Mouse (Mus musculus): ENCODE measurements around the gene Gjd3. TPM values are rescaled to one million over a fixed set of nuclear protein-coding genes. Genes with fewer than 3 reads are reported as not detected.
"Not testable (repeated sequence)": the region's sequence is repeated elsewhere in the genome, so short reads cannot be mapped to it uniquely, and the experiment has no call there.

The Gjd3 gene
- polyA plus RNA-seq, 1 experiment from 2014 or later, result 1.9 TPM

DNA sequence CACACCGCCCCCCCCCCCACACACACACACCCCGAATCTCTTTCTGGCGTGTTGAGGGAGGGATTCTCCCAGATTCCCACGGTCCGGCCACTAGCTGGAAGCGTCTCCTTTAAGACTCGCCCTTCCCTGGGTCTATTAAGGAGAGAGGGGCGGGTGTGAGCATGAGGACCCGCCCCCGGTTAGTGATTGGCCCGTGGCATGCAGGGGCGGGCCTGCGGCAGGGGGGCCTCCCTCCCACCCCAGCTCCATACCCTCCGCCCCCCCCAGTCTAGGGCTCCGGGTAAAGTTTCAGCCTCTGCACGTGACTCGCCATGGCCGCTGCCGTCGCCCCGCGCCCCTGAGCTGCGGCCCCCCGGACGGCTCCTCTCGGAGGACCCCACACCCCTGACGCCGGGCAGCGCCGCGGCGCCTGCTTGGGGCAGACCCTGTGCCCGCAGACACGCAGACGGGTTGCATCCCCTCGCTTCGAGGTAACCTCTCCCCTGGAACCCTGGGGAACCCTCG, 45.4 kb downstream of the Gjd3 start:
- H3K27me3 ChIP-seq (ENCODE audit: control insufficient read depth, insufficient read depth, low read length), result no peaks in the 10 kb centered on the region
- 2% methylated on average over 26 of the region's 38 CpGs for WGBS
- H3K27ac ChIP-seq (replicated peaks), result peak overlapping the region; percentile 96
- no peaks in the 10 kb centered on the region for H3K9me3 ChIP-seq (ENCODE audit: control insufficient read depth, low read length)
- ATAC-seq (ENCODE audit: low FRiP score, low TSS enrichment) (peak; percentile 86), DNase-seq (ENCODE audit: low spot score) (peak; percentile 95)
- H3K4me2 ChIP-seq (replicated peaks; ENCODE audit: low read depth), result peak overlapping the region; percentile 93
- TF ChIP-seq EP300 (optimal IDR thresholded peaks at IDR 0.05), result no peak
- no peaks in the 10 kb centered on the region for H3K36me3 ChIP-seq (ENCODE audit: control insufficient read depth, insufficient read depth, low read length)
- peak overlapping the region; percentile 81 for H3K4me3 ChIP-seq (ENCODE audit: low read depth, low read length)
- H3K9ac ChIP-seq (ENCODE audit: low read length), result peak overlapping the region; percentile 90
- H3K4me1 ChIP-seq (replicated peaks; ENCODE audit: control insufficient read depth, insufficient read depth), result peaks cover 30% of the 10 kb centered on the region

DNA sequence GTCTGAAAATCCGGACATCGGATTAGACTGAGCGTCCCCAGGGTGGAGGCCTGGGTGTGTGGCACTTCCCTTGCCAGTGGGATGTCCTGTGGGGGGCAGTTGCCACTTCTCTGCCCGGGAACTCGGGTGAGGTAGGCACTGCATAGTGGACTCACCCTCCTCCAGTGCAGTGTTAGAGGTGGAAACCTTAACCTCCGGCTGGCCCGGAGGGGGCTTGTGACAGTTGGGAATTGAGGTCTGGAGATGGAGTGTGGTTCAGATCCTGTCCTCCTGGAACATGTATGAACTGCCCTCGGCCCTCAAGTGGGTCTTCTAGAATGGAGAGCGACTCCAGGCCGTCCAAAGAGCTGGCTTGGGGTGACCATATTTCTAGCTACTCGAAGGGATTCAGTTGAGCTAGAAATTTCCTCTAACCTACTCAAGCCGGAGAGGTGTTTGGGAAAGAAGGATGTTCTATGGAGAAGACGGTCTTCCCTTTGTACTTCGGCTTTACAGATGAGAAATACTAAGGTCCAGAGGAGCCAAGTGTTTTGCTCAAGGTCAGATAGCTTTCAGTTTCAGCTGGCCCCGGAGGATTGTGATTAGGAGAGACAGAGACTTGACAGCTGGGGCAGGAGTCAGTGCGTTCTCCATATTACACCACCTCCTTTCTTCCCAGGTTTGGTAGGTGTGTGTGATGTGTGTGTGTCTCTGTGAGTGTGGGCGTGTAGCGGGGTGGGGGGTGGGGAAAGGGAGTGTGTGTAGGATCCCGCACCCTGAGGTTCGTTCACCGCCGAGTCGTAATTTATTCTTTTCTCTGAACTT, 46.0 kb downstream of the Gjd3 start:
- Histone ChIP-seq H3K27me3 (ENCODE audit: control insufficient read depth, insufficient read depth, low read length) (no peaks in the 10 kb centered on the region), H3K9me3 (ENCODE audit: control insufficient read depth, low read length) (no peaks in the 10 kb centered on the region), H3K36me3 (ENCODE audit: control insufficient read depth, insufficient read depth, low read length) (no peaks in the 10 kb centered on the region), H3K4me1 (replicated peaks; ENCODE audit: control insufficient read depth, insufficient read depth) (peaks cover 32% of the 10 kb centered on the region), H3K27ac (replicated peaks) (peak overlapping the region; percentile 96), H3K4me2 (replicated peaks; ENCODE audit: low read depth) (peak overlapping the region; percentile 93), H3K4me3 (ENCODE audit: low read depth, low read length) (peak overlapping the region; percentile 81), H3K9ac (ENCODE audit: low read length) (peak overlapping the region; percentile 90)
- ATAC-seq (ENCODE audit: low FRiP score, low TSS enrichment) (peak; percentile 3; the same call in 1 of the 2 replicates), DNase-seq (ENCODE audit: low spot score) (peak; percentile 45)
- no peak for TF ChIP-seq EP300 (optimal IDR thresholded peaks at IDR 0.05)
- no peak for TF ChIP-seq CTCF (IDR thresholded peaks at IDR 0.05; ENCODE audit: low read depth)
- 3% methylated on average over 23 of the region's 23 CpGs for WGBS

DNA sequence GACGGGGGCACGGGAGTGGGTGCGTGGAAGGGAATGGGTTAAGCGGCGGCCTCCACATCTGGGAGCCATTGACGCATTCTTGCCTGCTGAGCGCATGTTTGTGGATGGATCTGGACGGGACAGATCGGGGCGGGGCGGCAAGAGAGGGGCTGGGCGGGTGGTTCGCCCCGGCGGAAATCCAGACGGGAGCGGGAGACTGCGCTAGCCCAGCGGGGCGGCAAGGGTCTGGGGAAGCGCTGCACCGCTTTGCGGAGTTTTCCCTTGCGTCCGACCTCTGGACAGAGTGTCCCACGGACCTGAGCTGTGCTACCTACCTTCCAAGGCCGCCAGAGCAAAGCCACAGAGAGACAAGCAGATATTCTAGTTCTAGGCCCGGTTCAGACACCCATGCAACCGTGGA, 46.6 kb downstream of the Gjd3 start:
- no peaks in the 10 kb centered on the region for H3K27me3 ChIP-seq (ENCODE audit: control insufficient read depth, insufficient read depth, low read length)
- DNase-seq (ENCODE audit: low spot score), result peak; percentile 86
- peak; percentile 47 for ATAC-seq (ENCODE audit: low FRiP score, low TSS enrichment)
- no peaks in the 10 kb centered on the region for H3K9me3 ChIP-seq (ENCODE audit: control insufficient read depth, low read length)
- H3K4me1 ChIP-seq (replicated peaks; ENCODE audit: control insufficient read depth, insufficient read depth), result peaks cover 38% of the 10 kb centered on the region
- TF ChIP-seq CTCF (IDR thresholded peaks at IDR 0.05; ENCODE audit: low read depth) (no peak), EP300 (optimal IDR thresholded peaks at IDR 0.05) (no peak)
- no peaks in the 10 kb centered on the region for H3K36me3 ChIP-seq (ENCODE audit: control insufficient read depth, insufficient read depth, low read length)
- under 1% methylated on average over 29 of the region's 29 CpGs for WGBS
- H3K27ac ChIP-seq (replicated peaks), result peak overlapping the region; percentile 96
- peak overlapping the region; percentile 90 for H3K9ac ChIP-seq (ENCODE audit: low read length)
- peak overlapping the region; percentile 93 for H3K4me2 ChIP-seq (replicated peaks; ENCODE audit: low read depth)
- H3K4me3 ChIP-seq (ENCODE audit: low read depth, low read length), result peak overlapping the region; percentile 81

DNA sequence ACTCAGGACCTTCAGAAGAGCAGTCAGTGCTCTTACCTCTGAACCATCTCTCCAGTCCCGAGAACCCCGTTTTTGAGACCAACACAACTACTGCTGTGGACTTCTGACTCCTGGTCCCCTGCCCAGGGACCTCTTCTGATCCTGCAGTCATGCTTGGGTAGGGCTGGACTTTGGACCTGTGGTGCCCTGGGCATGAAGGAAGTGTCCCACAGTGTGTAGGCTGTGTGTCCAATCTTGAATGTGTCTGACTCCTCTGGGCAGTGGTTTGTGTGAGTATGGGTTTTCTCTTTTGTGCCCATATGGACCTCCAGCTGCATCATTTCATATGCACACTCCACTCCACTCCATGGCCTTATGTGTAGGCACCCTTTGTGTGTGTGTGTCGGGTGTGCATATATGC, 47.7 kb downstream of the Gjd3 start:
- Histone ChIP-seq H3K27ac (replicated peaks) (0 out of 2 replicates have a peak overlapping the region, but pooled peaks have one; percentile 20), H3K4me1 (replicated peaks; ENCODE audit: control insufficient read depth, insufficient read depth) (peaks cover 38% of the 10 kb centered on the region), H3K9ac (ENCODE audit: low read length) (no peak overlapping the region), H3K9me3 (ENCODE audit: control insufficient read depth, low read length) (no peaks in the 10 kb centered on the region), H3K4me3 (ENCODE audit: low read depth, low read length) (no peak overlapping the region), H3K27me3 (ENCODE audit: control insufficient read depth, insufficient read depth, low read length) (no peaks in the 10 kb centered on the region), H3K36me3 (ENCODE audit: control insufficient read depth, insufficient read depth, low read length) (no peaks in the 10 kb centered on the region), H3K4me2 (replicated peaks; ENCODE audit: low read depth) (no peak overlapping the region)
- 0 out of 2 replicates have a peak, but pooled peaks have one; percentile 22 for ATAC-seq (ENCODE audit: low FRiP score, low TSS enrichment)
- DNase-seq (ENCODE audit: low spot score), result peak; percentile 71
- 75% methylated on average over 3 of the region's 3 CpGs for WGBS
- TF ChIP-seq CTCF (IDR thresholded peaks at IDR 0.05; ENCODE audit: low read depth), result no peak
- no peak for TF ChIP-seq EP300 (optimal IDR thresholded peaks at IDR 0.05)

DNA sequence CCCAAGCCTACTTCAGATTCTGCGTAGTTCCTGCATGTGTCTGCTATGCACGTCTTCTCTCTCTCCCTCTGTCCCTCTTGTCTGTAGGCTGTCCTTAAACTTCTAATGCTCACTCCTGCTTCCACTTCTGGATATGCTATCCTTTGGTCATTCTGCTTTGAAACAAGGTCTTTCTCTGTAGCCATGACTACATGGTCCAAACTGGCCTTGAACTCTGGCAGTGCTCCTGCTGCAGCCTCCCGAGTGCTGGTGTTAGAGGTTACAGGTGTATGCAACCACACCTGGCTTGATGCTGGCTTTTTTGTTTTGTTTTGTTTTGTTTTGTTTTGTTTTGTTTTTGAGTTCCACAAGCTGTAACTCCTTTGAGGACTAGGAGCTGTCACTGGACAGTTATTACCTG, 48.4 kb downstream of the Gjd3 start:
- DNase-seq (ENCODE audit: low spot score) (no peak), ATAC-seq (ENCODE audit: low FRiP score, low TSS enrichment) (no peak)
- Histone ChIP-seq H3K27me3 (ENCODE audit: control insufficient read depth, insufficient read depth, low read length) (no peaks in the 10 kb centered on the region), H3K4me2 (replicated peaks; ENCODE audit: low read depth) (no peak overlapping the region), H3K27ac (replicated peaks) (no peak overlapping the region), H3K9ac (ENCODE audit: low read length) (no peak overlapping the region), H3K4me3 (ENCODE audit: low read depth, low read length) (no peak overlapping the region), H3K9me3 (ENCODE audit: control insufficient read depth, low read length) (no peaks in the 10 kb centered on the region), H3K36me3 (ENCODE audit: control insufficient read depth, insufficient read depth, low read length) (no peaks in the 10 kb centered on the region), H3K4me1 (replicated peaks; ENCODE audit: control insufficient read depth, insufficient read depth) (peaks cover 39% of the 10 kb centered on the region)
- WGBS, result 81% methylated on average over 3 of the region's 3 CpGs
- no peak for TF ChIP-seq CTCF (IDR thresholded peaks at IDR 0.05; ENCODE audit: low read depth)
- TF ChIP-seq EP300 (optimal IDR thresholded peaks at IDR 0.05), result no peak

DNA sequence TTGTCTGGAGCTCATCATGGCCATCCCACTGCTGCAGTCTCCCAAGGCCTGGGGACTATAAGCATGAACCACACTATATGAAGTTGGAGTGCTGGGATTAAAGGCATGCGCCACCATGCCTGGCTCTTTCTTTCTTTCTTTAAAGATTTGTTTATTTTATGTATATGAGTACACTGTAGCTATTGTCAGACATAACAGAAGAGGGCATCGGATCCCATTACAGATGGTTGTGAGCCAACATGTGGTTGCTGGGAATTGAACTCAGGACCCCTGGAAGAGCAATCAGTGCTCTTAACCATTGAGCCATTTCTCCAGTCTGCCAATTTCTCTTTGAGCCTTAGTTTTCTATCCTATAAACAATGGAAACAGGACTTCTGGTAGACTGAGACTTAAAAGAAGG, 49.0 kb downstream of the Gjd3 start:
- H3K27ac ChIP-seq (replicated peaks); H3K9me3 ChIP-seq (ENCODE audit: control insufficient read depth, low read length); H3K4me2 ChIP-seq (replicated peaks; ENCODE audit: low read depth); ATAC-seq (ENCODE audit: low FRiP score, low TSS enrichment); H3K27me3 ChIP-seq (ENCODE audit: control insufficient read depth, insufficient read depth, low read length); H3K4me3 ChIP-seq (ENCODE audit: low read depth, low read length); H3K36me3 ChIP-seq (ENCODE audit: control insufficient read depth, insufficient read depth, low read length); H3K9ac ChIP-seq (ENCODE audit: low read length); DNase-seq (ENCODE audit: low spot score): not testable (repeated sequence)
- WGBS, result 54% methylated on average over 2 of the region's 2 CpGs
- H3K4me1 ChIP-seq (replicated peaks; ENCODE audit: control insufficient read depth, insufficient read depth), result peaks cover 42% of the 10 kb centered on the region

All from stomach, postnatal 0 days (tissue).